Mouse (Mus musculus) E14TG2a.4 (cell line): Measurements from ENCODE around the gene Trp53bp2.

Experiments
- H3K27me3 ChIP-seq: 2 replicates; pipeline ENCODE4 v1.6.1; 2014; ENCODE audit warnings: low read length, control low read depth; ENCODE audit not compliant: insufficient read depth
- H3K36me3 ChIP-seq: 2 replicates; pipeline ENCODE4 v1.6.1; 2014; ENCODE audit warnings: low read length, control low read depth; ENCODE audit not compliant: insufficient read depth
- H3K4me1 ChIP-seq: replicated peaks from 2 replicates; pipeline ENCODE4 v1.6.1; 2014; ENCODE audit warnings: low read depth, low read length, control low read depth
- H3K4me3 ChIP-seq: replicated peaks from 2 replicates; pipeline ENCODE4 v1.5.1; 2014; ENCODE audit warnings: mild to moderate bottlenecking, low read length
- H3K9me3 ChIP-seq: 2 replicates; pipeline ENCODE4 v1.6.1; 2014; ENCODE audit warnings: low read length, control low read depth
- CTCF ChIP-seq: conservative IDR thresholded peaks from 2 replicates; pipeline ENCODE4 v1.5.1; 2014; ENCODE audit warnings: low read length
- NANOG ChIP-seq: IDR thresholded peaks from 2 replicates; pipeline ENCODE4 v1.6.1; 2014; ENCODE audit warnings: borderline replicate concordance, low read length, mixed read lengths
- POU5F1 ChIP-seq: IDR thresholded peaks from 2 replicates; pipeline ENCODE4 v1.6.1; 2014; ENCODE audit warnings: low read length, borderline replicate concordance

The Trp53bp2 gene

DNA sequence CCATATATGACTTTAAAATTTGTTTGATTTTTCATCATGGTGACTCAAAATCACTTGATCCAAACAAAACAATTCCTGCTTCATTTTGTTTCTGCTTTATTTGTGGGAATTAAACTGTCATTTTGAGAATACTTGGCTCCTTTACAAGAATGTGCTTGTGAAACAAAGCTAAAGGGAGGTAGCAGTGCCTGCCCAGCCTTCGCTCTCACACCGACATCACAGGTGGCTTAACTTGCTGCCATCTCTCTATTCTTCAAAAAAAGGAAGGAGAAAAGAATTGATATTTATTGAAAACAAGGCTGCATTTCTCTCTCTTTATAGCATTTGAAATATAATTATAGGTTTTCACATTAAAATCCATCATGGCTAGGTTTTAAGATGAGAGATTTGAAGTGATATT, 15.3 kb downstream of the Trp53bp2 start:
- H3K4me3 ChIP-seq: no peak overlapping the region
- H3K36me3 ChIP-seq: peaks cover 3% of the 10 kb centered on the region; the same call in 1 of the 2 replicates
- TF ChIP-seq POU5F1 (no peak), NANOG (no peak), CTCF (no peak)
- H3K9me3 ChIP-seq: no peaks in the 10 kb centered on the region
- no peaks in the 10 kb centered on the region for H3K4me1 ChIP-seq
- no peaks in the 10 kb centered on the region for H3K27me3 ChIP-seq

DNA sequence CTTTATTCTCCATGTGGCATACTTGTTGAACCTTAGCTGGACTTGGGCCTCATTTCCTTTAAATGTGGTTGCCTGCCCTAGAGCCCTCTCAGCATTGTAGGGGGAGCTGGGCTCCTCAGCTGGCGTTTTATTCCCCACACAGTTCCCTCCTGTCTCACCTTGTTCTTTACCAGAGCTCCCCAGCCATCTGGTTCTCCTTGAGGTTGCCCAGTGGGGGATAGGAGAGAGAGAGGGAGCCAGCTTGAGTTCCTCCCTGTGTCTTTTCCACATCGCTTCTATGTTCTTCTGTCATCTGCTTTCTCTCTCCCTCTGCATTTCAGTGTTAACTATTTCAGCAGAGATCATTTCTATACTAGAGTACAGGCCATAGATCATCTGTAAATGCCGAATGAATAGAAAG, 16.2 kb downstream of the Trp53bp2 start:
- no peaks in the 10 kb centered on the region for H3K9me3 ChIP-seq
- H3K27me3 ChIP-seq: no peaks in the 10 kb centered on the region
- H3K36me3 ChIP-seq: peaks cover 8% of the 10 kb centered on the region; the same call in 1 of the 2 replicates
- no peaks in the 10 kb centered on the region for H3K4me1 ChIP-seq
- TF ChIP-seq POU5F1 (no peak), CTCF (no peak), NANOG (no peak)
- H3K4me3 ChIP-seq: no peak overlapping the region

DNA sequence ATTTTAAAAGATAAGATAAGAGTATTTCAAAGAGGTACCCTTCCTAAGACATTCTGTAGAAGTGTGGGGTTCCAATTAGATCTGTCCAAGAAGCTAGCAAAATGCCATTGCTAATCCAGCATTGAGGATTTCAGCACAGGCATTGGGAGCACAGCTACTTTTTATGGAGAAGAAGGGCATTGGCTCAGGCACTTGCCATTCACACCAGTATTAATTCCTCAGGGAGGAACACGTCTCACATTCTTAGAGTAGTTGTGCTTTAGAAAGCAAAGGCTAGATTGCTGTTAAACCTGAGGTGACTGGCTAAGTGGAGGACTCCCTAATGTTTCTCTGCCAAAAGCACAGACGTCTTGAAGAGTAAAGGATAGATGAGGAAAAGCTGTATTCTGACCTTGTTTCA, 17.5 kb downstream of the Trp53bp2 start:
- Histone ChIP-seq H3K9me3 (no peaks in the 10 kb centered on the region), H3K4me3 (no peak overlapping the region), H3K36me3 (peaks cover 18% of the 10 kb centered on the region), H3K4me1 (no peaks in the 10 kb centered on the region), H3K27me3 (no peaks in the 10 kb centered on the region)
- no peak for TF ChIP-seq CTCF
- no peak for TF ChIP-seq NANOG
- TF ChIP-seq POU5F1: no peak

DNA sequence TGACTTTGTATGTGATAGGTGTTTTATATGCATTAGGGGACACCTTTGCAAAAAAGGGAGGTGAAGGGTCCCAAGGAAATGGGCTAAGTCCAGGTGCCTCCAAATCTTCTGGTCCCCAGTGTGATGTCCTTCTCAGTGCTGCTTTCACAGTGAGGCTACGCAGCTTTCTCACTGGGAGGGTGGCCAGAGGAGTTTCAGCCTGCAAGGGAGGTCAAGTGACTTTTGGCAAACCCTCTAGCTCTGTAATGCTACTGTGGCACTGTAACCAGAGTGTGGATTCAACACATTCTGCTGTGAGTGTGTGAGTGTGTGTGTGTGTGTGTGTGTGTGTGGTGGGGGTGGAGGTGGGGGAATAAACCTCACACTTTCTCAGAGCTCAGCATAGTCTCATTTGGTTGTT, 18.5 kb downstream of the Trp53bp2 start:
- no peak for TF ChIP-seq POU5F1
- TF ChIP-seq NANOG: no peak
- TF ChIP-seq CTCF: no peak
- Histone ChIP-seq H3K4me3 (no peak overlapping the region), H3K9me3 (no peaks in the 10 kb centered on the region), H3K36me3 (peaks cover 28% of the 10 kb centered on the region), H3K4me1 (no peaks in the 10 kb centered on the region), H3K27me3 (no peaks in the 10 kb centered on the region)

DNA sequence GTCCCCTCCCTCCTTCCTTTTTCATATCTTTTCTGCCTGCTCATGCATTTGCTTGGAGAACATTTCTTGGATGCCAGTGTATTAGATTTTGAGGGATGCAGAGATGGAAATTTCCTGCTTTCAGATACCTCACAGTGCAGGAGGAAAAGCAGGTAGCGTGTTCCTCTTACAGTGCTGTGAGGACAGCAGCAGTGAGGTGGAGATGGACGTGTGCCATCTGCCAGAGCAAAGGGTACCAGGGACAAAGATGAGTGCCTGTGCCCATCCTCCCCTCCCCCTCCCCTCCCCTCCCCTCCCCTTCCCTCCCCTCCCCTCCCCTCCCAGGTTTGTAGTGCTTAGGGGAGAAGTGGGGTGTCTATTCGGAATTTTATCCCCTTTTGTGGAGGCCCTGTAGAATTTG, 20.9 kb downstream of the Trp53bp2 start:
- no peaks in the 10 kb centered on the region for H3K27me3 ChIP-seq
- H3K4me1 ChIP-seq: no peaks in the 10 kb centered on the region
- TF ChIP-seq NANOG (no peak), CTCF (no peak), POU5F1 (no peak)
- no peak overlapping the region for H3K4me3 ChIP-seq
- no peaks in the 10 kb centered on the region for H3K9me3 ChIP-seq
- peaks cover 38% of the 10 kb centered on the region for H3K36me3 ChIP-seq

DNA sequence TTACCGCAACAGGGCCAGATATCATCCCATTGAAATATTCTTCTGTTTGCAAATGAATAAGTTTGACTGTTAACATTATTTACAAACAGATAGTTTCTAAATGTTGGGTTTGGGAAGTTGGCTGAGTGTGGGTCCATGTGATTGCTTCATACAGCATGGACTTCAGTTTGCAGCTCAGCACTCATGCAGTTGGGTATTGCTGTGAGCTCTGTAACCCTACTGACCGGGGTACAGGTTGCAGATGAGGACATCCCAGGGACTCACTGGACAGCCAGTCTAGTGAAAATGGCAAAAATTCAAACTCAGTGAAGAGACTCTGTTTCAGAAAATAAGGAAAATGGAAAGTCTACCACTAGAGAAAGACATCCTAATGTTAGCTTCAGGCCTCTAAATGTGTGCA, 21.7 kb downstream of the Trp53bp2 start:
- peaks cover 42% of the 10 kb centered on the region for H3K36me3 ChIP-seq
- H3K4me1 ChIP-seq: no peaks in the 10 kb centered on the region
- H3K9me3 ChIP-seq: no peaks in the 10 kb centered on the region
- H3K4me3 ChIP-seq: no peak overlapping the region
- no peaks in the 10 kb centered on the region for H3K27me3 ChIP-seq
- no peak for TF ChIP-seq NANOG
- no peak for TF ChIP-seq POU5F1
- no peak for TF ChIP-seq CTCF

DNA sequence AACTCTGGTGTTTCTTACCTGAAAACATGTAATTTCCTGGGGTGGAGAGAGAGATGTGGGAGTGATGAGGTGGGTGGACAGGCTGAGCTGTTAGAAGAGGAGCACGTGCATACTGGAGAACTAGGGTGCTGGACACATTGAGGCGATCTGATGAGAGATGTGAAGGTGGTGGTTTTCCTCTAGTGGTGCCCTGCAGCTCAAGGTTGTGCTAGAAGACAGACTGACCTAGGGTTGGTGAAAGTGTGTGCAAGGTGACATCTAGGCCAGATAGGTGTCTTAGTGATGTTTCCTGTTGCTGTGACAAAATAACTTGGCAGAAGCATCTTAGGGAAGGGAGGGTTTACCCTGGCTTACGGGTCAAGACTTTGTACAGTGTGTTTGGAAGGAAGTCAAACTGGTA, 23.1 kb downstream of the Trp53bp2 start:
- Histone ChIP-seq H3K4me3 (no peak overlapping the region), H3K36me3 (peaks cover 47% of the 10 kb centered on the region), H3K27me3 (no peaks in the 10 kb centered on the region), H3K4me1 (no peaks in the 10 kb centered on the region), H3K9me3 (no peaks in the 10 kb centered on the region)
- TF ChIP-seq CTCF (no peak), POU5F1 (no peak), NANOG (no peak)

DNA sequence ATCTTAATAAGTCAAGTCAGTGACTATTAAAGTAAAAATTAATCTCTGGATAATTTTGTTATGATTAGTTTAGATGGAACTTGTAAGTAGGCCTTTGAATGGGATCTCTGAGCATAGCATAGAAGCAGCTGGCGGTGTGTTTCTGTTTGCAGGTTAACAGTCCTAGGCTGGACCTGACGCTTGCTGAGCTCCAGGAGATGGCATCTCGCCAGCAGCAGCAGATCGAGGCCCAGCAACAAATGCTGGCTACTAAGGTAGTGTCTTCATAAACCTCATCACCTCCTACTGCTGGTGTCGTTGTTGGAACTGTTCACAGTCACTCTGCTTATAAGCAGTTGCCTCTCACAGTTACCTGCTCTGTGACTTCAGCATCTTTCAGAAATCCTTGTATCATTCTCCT, 27.8 kb downstream of the Trp53bp2 start:
- Histone ChIP-seq H3K4me1 (no peaks in the 10 kb centered on the region), H3K36me3 (peaks cover 62% of the 10 kb centered on the region), H3K27me3 (no peaks in the 10 kb centered on the region), H3K9me3 (no peaks in the 10 kb centered on the region), H3K4me3 (no peak overlapping the region)
- TF ChIP-seq CTCF (no peak), POU5F1 (no peak), NANOG (no peak)

DNA sequence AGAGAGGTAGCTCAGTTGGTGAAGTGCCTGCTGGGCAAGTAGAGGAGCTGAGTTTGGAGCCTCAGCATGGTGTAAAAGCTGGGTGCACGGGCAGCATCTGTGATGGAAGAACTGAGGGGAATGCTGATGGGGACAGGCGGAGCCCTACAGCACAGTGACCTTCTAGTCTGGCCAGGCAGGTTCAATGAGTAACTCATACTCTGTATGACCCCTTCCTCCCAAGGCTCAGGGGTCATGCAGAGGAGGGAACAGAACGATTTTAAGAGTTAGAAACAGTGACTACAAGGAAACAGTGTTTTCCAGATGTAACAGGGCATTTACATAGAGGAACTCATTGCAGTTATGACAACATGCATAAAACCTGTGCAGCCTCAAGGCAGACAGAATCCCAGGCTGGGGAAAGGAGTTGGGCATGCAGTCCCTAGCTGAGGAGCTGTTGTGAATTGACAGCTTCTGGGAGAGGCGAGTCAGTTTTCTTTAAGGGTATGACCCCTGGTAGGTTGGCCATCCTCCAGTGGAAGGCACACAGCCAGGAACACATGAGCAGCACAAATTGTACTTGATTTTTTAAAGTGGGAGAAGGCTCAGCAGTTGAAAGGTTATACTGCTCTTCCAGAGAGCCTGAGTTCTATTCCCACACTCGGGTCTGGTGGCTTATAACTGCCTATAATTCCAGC, 30.7 kb downstream of the Trp53bp2 start:
- H3K9me3 ChIP-seq: no peaks in the 10 kb centered on the region
- H3K4me3 ChIP-seq: no peak overlapping the region
- TF ChIP-seq POU5F1 (no peak), CTCF (no peak), NANOG (no peak)
- no peaks in the 10 kb centered on the region for H3K27me3 ChIP-seq
- H3K36me3 ChIP-seq: peaks cover 68% of the 10 kb centered on the region
- H3K4me1 ChIP-seq: no peaks in the 10 kb centered on the region
